Mouse (Mus musculus) MEL (cell line): ENCODE data around the gene Speer4f1. TPM values are rescaled to one million over a fixed set of nuclear protein-coding genes. Genes with fewer than 3 reads are reported as not detected.

ENCODE experiments used
- DNase-seq: peaks from one replicate; pipeline ENCODE4 v3.0.0; 2011; ENCODE audit warnings: low read depth, low spot score
- H3K27ac ChIP-seq: 2 replicates; pipeline ENCODE4 v1.5.1; 2012; ENCODE audit warnings: low read depth, mild to moderate bottlenecking, control low read depth, low read length, moderate library complexity; ENCODE audit not compliant: control insufficient read depth
- H3K27me3 ChIP-seq, 2 experiments: fragments of 150-350 bp in 1 of 2; sonication (generic) in 1 of 2; 2 replicates each; pipeline ENCODE4 v1.6.1; 2012; ENCODE audit warnings: low read length in 2 of 2, mild to moderate bottlenecking in 2 of 2, improper control_type of control experiment in 1 of 2, moderate library complexity in 1 of 2; ENCODE audit not compliant: insufficient read depth in 2 of 2, control insufficient read depth in 1 of 2
- H3K36me3 ChIP-seq, 2 experiments: 2 replicates each; pipeline ENCODE4 v1.6.1; 2012 to 2014; ENCODE audit warnings: low read length in 2 of 2, improper control_type of control experiment in 1 of 2, inconsistent platforms in 1 of 2, mild to moderate bottlenecking in 1 of 2; ENCODE audit not compliant: insufficient read depth in 2 of 2, control insufficient read depth in 1 of 2
- H3K4me1 ChIP-seq, 2 experiments: fragments of 150-350 bp in 1 of 2; sonication (generic) in 1 of 2; 2 replicates each; pipeline ENCODE4 v1.6.1; 2012; ENCODE audit warnings: low read length in 2 of 2, improper control_type of control experiment in 1 of 2, mild to moderate bottlenecking in 1 of 2; ENCODE audit not compliant: insufficient read depth in 2 of 2, control insufficient read depth in 1 of 2
- H3K4me3 ChIP-seq, 2 experiments: fragments of 150-350 bp in 1 of 2; sonication (generic) in 1 of 2; 2 replicates each; pipeline ENCODE4 v1.5.1; 2012; ENCODE audit warnings: low read depth in 2 of 2, low read length in 2 of 2, mild to moderate bottlenecking in 2 of 2, moderate library complexity in 2 of 2, control low read depth in 1 of 2, improper control_type of control experiment in 1 of 2; ENCODE audit not compliant: control insufficient read depth in 1 of 2, insufficient read depth in 1 of 2
- H3K79me2 ChIP-seq: 2 replicates; pipeline ENCODE4 v1.6.1; 2012; ENCODE audit warnings: mild to moderate bottlenecking, low read length, moderate library complexity; ENCODE audit not compliant: control insufficient read depth, poor library complexity, insufficient read depth
- H3K9ac ChIP-seq: 2 replicates; pipeline ENCODE4 v1.6.1; 2012; ENCODE audit warnings: low read depth, mild to moderate bottlenecking, control low read depth, low read length, moderate library complexity; ENCODE audit not compliant: control insufficient read depth, poor library complexity, severe bottlenecking
- H3K9me3 ChIP-seq: fragments of 150-350 bp; sonication (generic); replicated peaks from 2 replicates; pipeline ENCODE4 v1.6.1; 2012; ENCODE audit warnings: mild to moderate bottlenecking, low read length, improper control_type of control experiment, moderate library complexity; ENCODE audit not compliant: insufficient read depth
- BHLHE40 ChIP-seq: IDR thresholded peaks from 2 replicates; pipeline ENCODE4 v1.6.1; 2012; ENCODE audit warnings: low read depth, mild to moderate bottlenecking, inconsistent platforms, low read length, improper control_type of control experiment, borderline replicate concordance
- CHD1 ChIP-seq: IDR thresholded peaks from 2 replicates; pipeline ENCODE4 v1.6.1; 2012; ENCODE audit warnings: low read depth, mild to moderate bottlenecking, inconsistent platforms, low read length, improper control_type of control experiment
- E2F4 ChIP-seq: IDR thresholded peaks from 2 replicates; pipeline ENCODE4 v1.6.1; 2011; ENCODE audit warnings: low read depth, low read length, improper control_type of control experiment, borderline replicate concordance
- ELF1 ChIP-seq: IDR thresholded peaks from 2 replicates; pipeline ENCODE4 v1.6.1; 2014; ENCODE audit warnings: low read depth, mild to moderate bottlenecking, inconsistent platforms, low read length, improper control_type of control experiment, moderate library complexity
- ETS1 ChIP-seq: IDR thresholded peaks from 2 replicates; pipeline ENCODE4 v1.6.1; 2012; ENCODE audit warnings: low read depth, mild to moderate bottlenecking, inconsistent platforms, low read length, improper control_type of control experiment, moderate library complexity
- GATA1 ChIP-seq: IDR thresholded peaks from 2 replicates; pipeline ENCODE4 v1.6.1; 2011; ENCODE audit warnings: low read depth, low read length, improper control_type of control experiment
- HCFC1 ChIP-seq: IDR thresholded peaks from 2 replicates; pipeline ENCODE4 v1.6.1; 2012; ENCODE audit warnings: low read depth, mild to moderate bottlenecking, inconsistent platforms, low read length, improper control_type of control experiment, moderate library complexity
- JUND ChIP-seq: IDR thresholded peaks from 2 replicates; pipeline ENCODE4 v1.6.1; 2011; ENCODE audit warnings: low read depth, mild to moderate bottlenecking, improper control_type of control experiment, low read length
- KAT2A ChIP-seq: conservative IDR thresholded peaks from 2 replicates; pipeline ENCODE4 v1.6.1; 2012; ENCODE audit warnings: low read depth, low read length, improper control_type of control experiment, inconsistent platforms
- MAFK ChIP-seq: IDR thresholded peaks from 2 replicates; pipeline ENCODE4 v1.6.1; 2011; ENCODE audit warnings: low read depth, mild to moderate bottlenecking, low read length, improper control_type of control experiment, borderline replicate concordance
- MAX ChIP-seq: IDR thresholded peaks from 2 replicates; pipeline ENCODE4 v1.6.1; 2011; ENCODE audit warnings: low read length, improper control_type of control experiment
- MAZ ChIP-seq: IDR thresholded peaks from 2 replicates; pipeline ENCODE4 v1.6.1; 2012; ENCODE audit warnings: low read depth, mild to moderate bottlenecking, inconsistent platforms, low read length, improper control_type of control experiment
- MEF2A ChIP-seq: IDR thresholded peaks from 2 replicates; pipeline ENCODE4 v1.6.1; 2014; ENCODE audit warnings: low read depth, mild to moderate bottlenecking, inconsistent platforms, low read length, improper control_type of control experiment; ENCODE audit not compliant: poor library complexity, insufficient replicate concordance, severe bottlenecking; ENCODE audit errors: extremely low read depth
- MXI1 ChIP-seq: IDR thresholded peaks from 2 replicates; pipeline ENCODE4 v1.6.1; 2011; ENCODE audit warnings: mild to moderate bottlenecking, low read depth, low read length, improper control_type of control experiment
- MYB ChIP-seq: IDR thresholded peaks from 2 replicates; pipeline ENCODE4 v1.6.1; 2011; ENCODE audit warnings: mild to moderate bottlenecking, low read depth, low read length, improper control_type of control experiment
- MYC ChIP-seq: IDR thresholded peaks from 2 replicates; pipeline ENCODE4 v1.6.1; 2011; ENCODE audit warnings: low read depth, mild to moderate bottlenecking, low read length, improper control_type of control experiment, moderate library complexity
- NELFE ChIP-seq: IDR thresholded peaks from 2 replicates; pipeline ENCODE4 v1.6.1; 2011; ENCODE audit warnings: low read depth, low read length, improper control_type of control experiment
- NRF1 ChIP-seq: IDR thresholded peaks from 2 replicates; pipeline ENCODE4 v1.6.1; 2014; ENCODE audit warnings: low read depth, mild to moderate bottlenecking, inconsistent platforms, low read length, improper control_type of control experiment, moderate library complexity; ENCODE audit not compliant: poor library complexity, insufficient read depth, severe bottlenecking
- POLR2AphosphoS2 ChIP-seq: IDR thresholded peaks from 2 replicates; pipeline ENCODE4 v1.6.1; 2011; ENCODE audit warnings: low read length, improper control_type of control experiment
- POLR2AphosphoS5 ChIP-seq: IDR thresholded peaks from 2 replicates; pipeline ENCODE4 v1.6.1; 2012; ENCODE audit warnings: low read depth, borderline replicate concordance, mild to moderate bottlenecking, inconsistent platforms, low read length, moderate library complexity, mixed read lengths
- RAD21 ChIP-seq: IDR thresholded peaks from 2 replicates; pipeline ENCODE4 v1.6.1; 2011; ENCODE audit warnings: mild to moderate bottlenecking, low read depth, low read length, improper control_type of control experiment
- RCOR1 ChIP-seq: IDR thresholded peaks from 2 replicates; pipeline ENCODE4 v1.6.1; 2012; ENCODE audit warnings: low read depth, mild to moderate bottlenecking, inconsistent platforms, low read length, improper control_type of control experiment
- SIN3A ChIP-seq: IDR thresholded peaks from 2 replicates; pipeline ENCODE4 v1.6.1; 2012; ENCODE audit warnings: low read length, improper control_type of control experiment, inconsistent platforms
- SMC3 ChIP-seq: IDR thresholded peaks from 2 replicates; pipeline ENCODE4 v1.6.1; 2011; ENCODE audit warnings: low read depth, low read length, improper control_type of control experiment
- TAL1 ChIP-seq: IDR thresholded peaks from 2 replicates; pipeline ENCODE4 v1.6.1; 2012; ENCODE audit warnings: mild to moderate bottlenecking, inconsistent platforms, low read length, moderate library complexity, mixed read lengths
- TBP ChIP-seq: IDR thresholded peaks from 2 replicates; pipeline ENCODE4 v1.8.0; 2011; ENCODE audit warnings: low read depth, low read length, improper control_type of control experiment
- USF1 ChIP-seq: IDR thresholded peaks from 2 replicates; pipeline ENCODE4 v1.6.1; 2014; ENCODE audit warnings: low read depth, mild to moderate bottlenecking, inconsistent platforms, low read length, improper control_type of control experiment, moderate library complexity
- ZC3H11A ChIP-seq: IDR thresholded peaks from 2 replicates; pipeline ENCODE4 v1.6.1; 2012; ENCODE audit warnings: low read depth, mild to moderate bottlenecking, inconsistent platforms, low read length, improper control_type of control experiment
- ZKSCAN1 ChIP-seq: IDR thresholded peaks from 2 replicates; pipeline ENCODE4 v1.6.1; 2012; ENCODE audit warnings: low read depth, mild to moderate bottlenecking, inconsistent platforms, low read length, improper control_type of control experiment, moderate library complexity
- ZMIZ1 ChIP-seq: IDR thresholded peaks from 2 replicates; pipeline ENCODE4 v1.6.1; 2012; ENCODE audit warnings: low read depth, mild to moderate bottlenecking, inconsistent platforms, low read length, improper control_type of control experiment, moderate library complexity
- ZNF384 ChIP-seq: IDR thresholded peaks from 2 replicates; pipeline ENCODE4 v1.6.1; 2012; ENCODE audit warnings: low read depth, mild to moderate bottlenecking, inconsistent platforms, low read length, improper control_type of control experiment
- polyA plus RNA-seq, 2 experiments: library from polyadenylated mRNA; stranded (reverse) in 1 of 2; unstranded in 1 of 2; fragments of >175 nt in 1 of 2; fragments of >200 nt in 1 of 2; gene quantifications; 2 replicates each; pipeline versions ENCODE4 v1.2.1 to v1.2.4; 2012; ENCODE audit warnings: low replicate concordance in 2 of 2, low read depth in 1 of 2; ENCODE audit not compliant: insufficient read length in 2 of 2, insufficient read depth in 1 of 2, missing spikeins in 1 of 2
- total RNA-seq: library from RNA; depleted of rRNA; stranded (reverse); fragments of 300-350 nt; gene quantifications from 2 replicates; pipeline ENCODE4 v1.2.3, GENCODE M21; 2012

Speer4f1 gene
- total and polyA plus RNA-seq, 3 experiments, result not detected

DNA sequence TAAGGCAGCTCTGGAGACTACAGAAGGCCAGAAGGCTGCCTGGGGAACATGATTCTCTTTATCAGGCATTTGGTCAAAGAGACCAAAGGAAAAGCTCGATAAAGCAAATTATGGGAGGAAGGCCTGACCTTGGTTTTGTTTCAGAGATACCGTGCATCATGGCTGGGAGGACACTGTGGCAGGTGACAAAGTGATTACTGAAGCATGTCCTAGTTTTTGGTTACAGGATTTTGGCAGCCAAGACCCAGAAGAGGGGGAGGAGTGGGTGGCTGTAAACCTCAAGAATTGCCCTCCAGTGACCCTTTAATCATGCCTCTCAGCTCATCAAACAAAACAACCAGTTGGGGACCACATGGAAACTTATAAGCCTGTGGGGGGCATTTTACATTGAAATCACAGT is 39.7 kb upstream of the Speer4f1 start:
- Histone ChIP-seq H3K27me3 (peaks cover 2% of the 10 kb centered on the region in 2 experiments; a peak in 1 of 4 replicates), H3K9me3 (no peaks in the 10 kb centered on the region; the same call in 1 of the 2 replicates), H3K27ac (no peak overlapping the region), H3K4me1 (no peaks in the 10 kb centered on the region), H3K79me2 (no peaks in the 10 kb centered on the region), H3K4me3 (no peak overlapping the region), H3K9ac (no peak overlapping the region), H3K36me3 (no peaks in the 10 kb centered on the region)
- no peak for DNase-seq
- TF ChIP-seq ZKSCAN1 (no peak), NRF1 (no peak), JUND (no peak), GATA1 (no peak), ELF1 (no peak), USF1 (no peak), POLR2AphosphoS5 (no peak), ZMIZ1 (no peak), MAFK (no peak), SMC3 (no peak), MAZ (no peak), SIN3A (no peak), MAX (no peak), MYB (no peak), TBP (no peak), RCOR1 (no peak)

DNA sequence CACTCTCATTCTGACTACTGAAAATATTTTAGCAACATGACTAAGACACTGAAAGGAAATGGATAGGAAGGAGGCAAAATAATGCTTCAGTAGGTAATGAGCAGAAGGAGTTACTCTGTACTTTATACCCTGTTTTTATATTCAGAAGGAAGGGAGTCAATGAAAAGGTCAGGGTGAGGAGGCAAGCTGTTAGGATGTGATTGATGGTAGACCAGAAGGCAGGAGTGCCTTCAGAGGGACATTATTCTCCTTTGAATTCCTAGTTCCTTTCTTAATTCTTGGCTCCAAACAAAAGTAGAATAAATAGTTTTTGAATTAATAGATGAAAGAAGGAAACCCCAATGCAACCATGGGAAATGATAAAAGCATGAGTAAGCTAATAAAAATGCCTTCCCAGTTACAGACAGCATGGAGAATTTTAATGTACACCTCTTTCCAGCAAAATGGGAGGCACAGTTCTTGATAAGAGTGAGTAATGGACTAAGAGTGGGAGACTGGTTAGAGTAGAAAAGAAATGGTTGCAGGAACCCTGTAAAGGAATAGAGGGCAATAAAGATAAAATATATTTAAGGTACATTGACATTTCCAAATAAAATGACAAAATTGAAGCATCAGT is 36.3 kb upstream of the Speer4f1 start:
- Histone ChIP-seq H3K79me2 (no peaks in the 10 kb centered on the region), H3K27me3 (peaks cover 0 to 2% of the 10 kb centered on the region in 2 experiments; a peak in 1 of 4 replicates), H3K9ac (no peak overlapping the region), H3K36me3 (no peaks in the 10 kb centered on the region), H3K9me3 (no peaks in the 10 kb centered on the region; the same call in 1 of the 2 replicates), H3K4me3 (no peak overlapping the region), H3K27ac (no peak overlapping the region), H3K4me1 (no peaks in the 10 kb centered on the region)
- no peak for TF ChIP-seq MXI1
- no peak for TF ChIP-seq MAX
- TF ChIP-seq JUND, result no peak
- no peak for TF ChIP-seq RAD21
- no peak for TF ChIP-seq MEF2A
- TF ChIP-seq BHLHE40, result no peak
- TF ChIP-seq MAZ, result no peak
- no peak for TF ChIP-seq POLR2AphosphoS2
- TF ChIP-seq E2F4, result no peak
- TF ChIP-seq ETS1, result no peak
- no peak for TF ChIP-seq TAL1
- TF ChIP-seq HCFC1, result no peak
- TF ChIP-seq CHD1, result no peak
- no peak for TF ChIP-seq MYC
- no peak for TF ChIP-seq NELFE
- TF ChIP-seq ZNF384, result no peak
- no peak for TF ChIP-seq SIN3A
- TF ChIP-seq KAT2A, result no peak
- TF ChIP-seq ZC3H11A, result no peak
- TF ChIP-seq ELF1, result no peak
- DNase-seq, result no peak
